Mouse (Mus musculus) induced T-regulatory cell, adult 2 months (primary cell): ENCODE data around the gene Tespa1.
"Not testable (repeated sequence)": the region's sequence is repeated elsewhere in the genome, so short reads cannot be mapped to it uniquely, and the experiment has no call there.

Source experiments
- DNase-seq: peaks from one replicate; pipeline ENCODE4 v3.0.0-alpha.2; 2012; ENCODE audit warnings: low read depth

Tespa1 gene

DNA sequence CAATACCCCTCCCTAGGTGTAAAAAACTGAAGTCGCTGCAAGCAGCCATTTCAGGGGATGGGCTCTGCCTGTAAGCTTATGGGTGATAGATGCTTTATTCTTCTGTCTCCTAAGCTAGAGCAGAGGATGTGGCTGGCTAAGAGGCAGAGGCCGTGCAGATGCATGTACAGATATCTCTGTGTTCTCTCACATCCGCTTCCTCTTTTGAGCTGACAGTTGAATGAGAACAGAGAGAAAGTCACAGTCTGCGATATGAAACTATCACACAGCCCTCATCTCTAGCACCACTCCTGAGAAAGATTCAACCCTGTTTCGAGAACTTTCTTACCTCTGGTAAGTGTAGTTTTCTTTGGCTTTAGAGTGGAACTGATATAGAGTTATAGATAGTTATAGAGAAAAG is at the start of gene Tespa1:
Gene Tespa1 (plus strand): TSS at position 234 of the 400 bp plus-strand sequence.
- peak; percentile 88 for DNase-seq

- no peak for DNase-seq
Measured at GRCm38 (mm10) chr10:130275759-130276158, 46.9 kb upstream of the Tespa1 start.

DNA sequence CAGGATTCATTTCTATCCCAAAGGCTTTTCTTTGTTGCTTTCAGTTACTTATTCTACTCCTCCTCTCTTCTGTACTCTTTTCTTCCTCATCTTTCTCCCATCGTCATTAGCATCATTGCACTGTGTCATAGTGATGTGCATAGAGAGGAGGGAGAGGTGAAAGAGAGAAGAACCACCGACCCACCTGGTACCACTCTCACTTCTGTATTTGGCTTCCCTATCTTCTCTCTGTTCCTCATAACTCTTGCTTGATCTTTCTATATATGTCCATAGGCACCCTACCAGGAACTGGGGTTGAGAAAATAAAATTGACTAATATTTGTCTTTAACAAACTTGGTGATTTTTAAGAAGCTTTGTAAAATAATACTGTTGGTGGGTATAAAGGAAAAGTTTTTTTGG is 46.2 kb upstream of the Tespa1 start:
- DNase-seq: no peak

DNA sequence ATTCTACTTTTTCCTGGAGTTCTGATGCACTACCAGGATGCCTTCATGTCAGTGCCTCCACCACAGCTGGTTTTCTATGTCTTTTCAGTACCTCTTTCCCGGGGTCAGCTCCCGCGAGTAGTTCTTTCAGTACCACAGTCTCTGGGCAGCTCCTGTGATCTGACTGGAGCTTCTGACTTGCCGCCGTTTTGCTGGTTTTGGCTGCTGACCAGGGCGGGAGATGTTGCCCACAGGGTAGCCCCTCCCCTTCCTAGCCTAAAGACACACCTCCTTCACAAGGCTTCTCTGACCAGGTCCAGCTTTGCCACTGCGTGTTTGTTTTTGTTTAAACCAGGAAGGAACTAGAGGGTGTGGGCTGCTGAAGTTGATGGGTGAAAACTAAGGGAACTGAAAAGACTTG is 42.6 kb upstream of the Tespa1 start, which contains the start of gene Neurod4:
Gene Neurod4 (minus strand): TSS at position 175 of the 400 bp plus-strand sequence.
- DNase-seq: no peak

DNA sequence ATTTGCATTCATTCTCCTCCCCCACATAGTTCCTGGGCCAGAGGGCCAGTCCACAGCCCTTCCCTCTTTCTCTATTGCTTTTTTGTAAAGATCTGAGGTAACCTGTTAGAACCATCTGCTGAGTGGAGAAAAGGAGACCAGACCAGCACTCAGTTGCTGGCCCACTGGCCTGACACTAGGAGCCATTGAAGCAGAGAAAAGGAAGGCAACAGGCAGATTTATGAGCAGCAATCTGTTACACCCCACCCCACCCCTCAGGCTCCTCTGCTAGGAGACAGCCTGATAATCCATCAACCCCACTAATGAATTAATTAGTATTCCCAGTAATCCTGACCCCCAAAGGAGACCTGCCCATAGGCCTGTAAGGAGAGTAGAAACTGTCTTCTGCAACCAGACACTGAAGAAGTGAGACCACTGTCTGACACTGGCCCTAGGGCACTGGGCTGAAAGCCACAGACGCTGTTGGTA is 40.7 kb upstream of the Tespa1 start:
- no peak for DNase-seq

DNA sequence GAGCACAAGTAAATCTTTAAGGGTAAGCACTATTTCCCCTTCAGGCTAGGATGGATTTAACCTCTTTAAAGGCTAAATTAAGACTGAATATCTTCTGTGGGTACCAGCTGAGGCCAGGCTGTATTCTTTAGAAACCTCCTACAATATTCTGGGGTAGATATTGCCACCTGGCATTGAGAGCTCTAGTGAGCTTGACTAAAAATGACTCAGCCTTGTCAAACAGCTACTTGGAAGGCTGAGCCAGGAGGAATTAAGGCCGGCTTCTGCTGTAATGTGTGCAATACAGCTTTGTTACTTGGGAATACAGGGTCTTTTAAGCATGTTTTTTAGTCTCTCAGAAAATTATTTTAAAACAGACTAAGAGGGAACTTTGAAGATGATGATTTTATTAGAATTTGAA is 35.5 kb upstream of the Tespa1 start:
- DNase-seq: no peak

- no peak for DNase-seq
Measured at GRCm38 (mm10) chr10:130288007-130288406, 34.7 kb upstream of the Tespa1 start.

- no peak for DNase-seq
Measured at GRCm38 (mm10) chr10:130293741-130294408, 28.8 kb upstream of the Tespa1 start.

- peak; percentile 65 for DNase-seq
Measured at GRCm38 (mm10) chr10:130298748-130299147, 23.9 kb upstream of the Tespa1 start.

DNA sequence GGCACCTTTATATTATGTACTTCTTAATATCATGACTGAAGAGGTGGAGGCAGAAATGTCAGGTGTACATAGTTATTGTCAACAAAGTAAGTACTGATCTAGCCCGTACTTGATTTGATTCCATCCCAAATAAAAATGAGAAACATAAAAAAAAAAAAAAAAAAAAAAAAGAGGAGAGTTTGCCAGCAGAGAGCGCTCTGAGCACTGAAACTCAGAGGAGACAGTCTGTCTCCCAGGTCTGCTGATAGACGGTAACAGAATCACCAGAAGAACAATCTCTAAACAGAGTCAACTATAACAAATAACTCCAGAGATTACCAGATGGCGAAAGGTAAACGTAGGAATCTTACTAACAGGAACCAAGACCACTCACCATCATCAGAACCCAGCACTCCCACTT is 18.5 kb upstream of the Tespa1 start:
- DNase-seq: not testable (repeated sequence)

GRCm38 (mm10) chr10:130311534-130312227 is 11.0 kb upstream of the Tespa1 start:
- DNase-seq: peak; percentile 74

- peak; percentile 82 for DNase-seq
Measured at GRCm38 (mm10) chr10:130313531-130313930, 9.1 kb upstream of the Tespa1 start.

GRCm38 (mm10) chr10:130314110-130314829 is 8.4 kb upstream of the Tespa1 start:
- no peak for DNase-seq

DNA sequence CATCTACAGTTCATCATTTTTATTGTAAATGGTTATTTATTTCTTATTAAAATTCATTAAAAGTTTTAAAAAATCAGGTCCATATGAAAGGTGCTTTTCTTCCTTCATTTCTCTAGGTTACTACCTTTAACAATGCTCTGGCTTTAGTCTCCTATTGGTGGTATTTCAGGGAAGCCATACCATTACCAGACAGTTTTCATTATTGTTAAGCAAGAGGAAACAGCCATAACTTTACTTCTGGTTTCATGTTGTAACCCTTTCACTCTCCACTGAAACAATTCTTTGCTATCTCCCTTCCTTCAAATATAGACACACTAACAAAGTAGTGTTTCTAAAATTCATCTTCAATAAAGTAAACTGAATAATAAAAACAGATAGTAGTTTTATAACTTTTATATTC is 6.8 kb upstream of the Tespa1 start:
- DNase-seq: no peak

GRCm38 (mm10) chr10:130318720-130319119 is 4.0 kb upstream of the Tespa1 start:
- DNase-seq: no peak

- no peak for DNase-seq
Measured at GRCm38 (mm10) chr10:130320715-130321114, 2.0 kb upstream of the Tespa1 start.

GRCm38 (mm10) chr10:130322062-130322461 is 608 bp upstream of the Tespa1 start:
- DNase-seq: no peak

DNA sequence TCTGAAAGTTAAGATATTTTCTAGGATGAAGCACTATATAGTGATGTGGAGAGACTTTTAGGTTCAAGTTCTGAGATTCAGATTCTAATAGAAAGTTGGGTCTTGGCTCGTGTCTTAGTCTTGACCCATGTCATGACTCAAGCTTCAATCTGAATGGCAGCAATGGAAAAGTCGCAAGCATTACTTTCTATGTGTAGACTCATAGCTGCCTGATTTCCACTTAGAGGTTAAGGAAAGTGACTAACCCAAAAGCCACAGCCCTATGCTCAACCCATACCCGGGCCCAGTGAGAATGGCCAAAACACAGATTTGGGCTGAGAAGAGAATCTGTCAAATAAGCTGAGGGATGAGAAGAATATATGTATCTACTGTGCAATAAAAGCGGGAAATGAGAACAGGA is 1.6 kb downstream of the Tespa1 start:
- DNase-seq: peak; percentile 51

GRCm38 (mm10) chr10:130330711-130331110 is 8.0 kb downstream of the Tespa1 start:
- DNase-seq: peak; percentile 73

DNA sequence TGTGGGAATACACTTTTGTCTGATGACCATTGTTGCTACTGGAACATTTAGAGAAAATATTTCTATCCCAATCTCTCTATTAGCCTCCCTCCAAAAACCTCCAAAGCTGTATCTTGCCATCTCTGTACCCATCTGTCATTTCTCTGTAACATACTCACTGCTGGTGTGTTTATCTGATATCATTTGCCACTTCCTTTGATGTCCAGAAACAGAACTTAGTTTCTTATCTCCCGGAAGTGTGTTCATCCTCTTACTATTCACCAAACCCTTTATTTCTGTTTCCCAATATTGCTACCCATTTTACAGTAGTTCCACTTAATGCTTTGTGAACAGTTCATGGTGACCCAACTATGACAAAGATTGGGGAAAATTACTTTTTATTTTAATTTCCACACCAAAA is 13.7 kb downstream of the Tespa1 start:
- DNase-seq: peak; percentile 74

- DNase-seq: peak; percentile 53
Measured at GRCm38 (mm10) chr10:130337581-130337980, 14.9 kb downstream of the Tespa1 start.

DNA sequence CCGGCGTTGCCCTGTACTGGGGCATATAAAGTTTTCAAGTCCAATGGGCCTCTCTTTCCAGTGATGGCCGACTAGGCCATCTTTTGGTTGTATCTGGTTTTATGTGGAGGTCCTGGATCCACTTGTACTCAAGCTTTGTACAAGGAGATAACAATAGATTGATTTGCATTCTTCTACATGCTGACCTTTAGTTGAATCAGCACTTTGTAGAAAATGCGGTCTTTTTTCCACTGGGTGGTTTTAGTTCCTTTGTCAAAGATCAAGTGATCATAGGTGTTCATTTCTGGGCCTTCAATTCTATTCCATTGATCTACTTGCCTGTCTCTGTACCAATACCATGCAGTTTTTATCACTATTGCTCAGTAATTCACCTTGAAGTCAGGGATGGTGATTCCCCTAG is 17.4 kb downstream of the Tespa1 start:
- DNase-seq: peak; percentile 46

DNA sequence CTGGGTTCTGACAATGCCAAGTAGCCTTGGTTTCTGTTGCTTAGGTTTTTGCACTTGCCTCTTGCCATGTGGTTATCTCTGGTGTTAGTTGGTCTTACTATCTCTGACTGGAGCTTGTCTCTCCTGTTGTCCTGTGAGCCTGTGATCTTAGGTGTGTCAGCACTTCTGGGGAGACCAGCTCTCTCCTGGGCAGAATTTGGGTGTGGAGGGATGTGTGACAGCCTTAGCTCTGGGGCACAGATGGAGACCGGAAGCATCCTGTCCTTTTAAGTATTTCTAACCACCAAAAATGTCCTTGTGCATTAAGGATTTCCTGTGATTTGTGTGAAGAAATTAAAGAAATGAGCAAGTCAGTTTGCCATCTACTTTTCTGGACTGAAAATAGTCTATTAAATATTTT is 21.4 kb downstream of the Tespa1 start:
- DNase-seq: peak; percentile 53
